Mouse (Mus musculus) NIH3T3 (cell line): ENCODE measurements around the gene Oasl1.
"Not testable (repeated sequence)": the region's sequence is repeated elsewhere in the genome, so short reads cannot be mapped to it uniquely, and the experiment has no call there.

Experiments used
- DNase-seq: peaks from one replicate; pipeline ENCODE4 v3.0.0-alpha.2; 2012; ENCODE audit warnings: low read depth

The Oasl1 gene

GRCm38 (mm10) chr5:114922998-114923473, at the start of gene Oasl1:
Gene Oasl1, plus strand, starts transcription at chr5:114923240.
- peak; percentile 26 for DNase-seq

- DNase-seq, result no peak
Measured at GRCm38 (mm10) chr5:114875858-114876257, 47.2 kb upstream of the Oasl1 start.

GRCm38 (mm10) chr5:114876331-114876730, 46.7 kb upstream of the Oasl1 start:
- no peak for DNase-seq

GRCm38 (mm10) chr5:114877487-114877886, 45.6 kb upstream of the Oasl1 start:
- DNase-seq, result no peak

GRCm38 (mm10) chr5:114879399-114879798, 43.6 kb upstream of the Oasl1 start:
- no peak for DNase-seq

- DNase-seq, result not testable (repeated sequence)
Measured at GRCm38 (mm10) chr5:114882319-114882718, 40.7 kb upstream of the Oasl1 start.

GRCm38 (mm10) chr5:114883022-114883421, 40.0 kb upstream of the Oasl1 start:
- DNase-seq, result no peak

- DNase-seq, result no peak
Measured at GRCm38 (mm10) chr5:114886801-114887200, 36.2 kb upstream of the Oasl1 start.

GRCm38 (mm10) chr5:114888995-114889394, 34.0 kb upstream of the Oasl1 start:
- no peak for DNase-seq

GRCm38 (mm10) chr5:114895542-114895941, 27.5 kb upstream of the Oasl1 start:
- DNase-seq, result no peak

- no peak for DNase-seq
Measured at GRCm38 (mm10) chr5:114896688-114897373, 26.2 kb upstream of the Oasl1 start, which contains the start of gene Oasl2. Gene Oasl2, plus strand, starts transcription at chr5:114896936.

- peak; percentile 36 for DNase-seq
Measured at GRCm38 (mm10) chr5:114897374-114897793, 25.7 kb upstream of the Oasl1 start.

- DNase-seq, result no peak
Measured at GRCm38 (mm10) chr5:114898857-114899256, 24.2 kb upstream of the Oasl1 start.

- peak; percentile 59 for DNase-seq
Measured at GRCm38 (mm10) chr5:114902413-114902812, 20.6 kb upstream of the Oasl1 start.

- DNase-seq, result no peak
Measured at GRCm38 (mm10) chr5:114908598-114909305, 14.3 kb upstream of the Oasl1 start.

- DNase-seq, result no peak
Measured at GRCm38 (mm10) chr5:114913686-114914085, 9.4 kb upstream of the Oasl1 start.

GRCm38 (mm10) chr5:114914855-114915254, 8.2 kb upstream of the Oasl1 start:
- DNase-seq, result no peak

- no peak for DNase-seq
Measured at GRCm38 (mm10) chr5:114915854-114916253, 7.2 kb upstream of the Oasl1 start.

- DNase-seq, result no peak
Measured at GRCm38 (mm10) chr5:114916777-114917176, 6.3 kb upstream of the Oasl1 start.

- not testable (repeated sequence) for DNase-seq
Measured at GRCm38 (mm10) chr5:114917357-114917756, 5.7 kb upstream of the Oasl1 start.

- DNase-seq, result no peak
Measured at GRCm38 (mm10) chr5:114921551-114922365, 1.3 kb upstream of the Oasl1 start.

GRCm38 (mm10) chr5:114922366-114922731, 691 bp upstream of the Oasl1 start:
- DNase-seq, result peak; percentile 31
